19 mouse cellular contexts compared by ENCODE assay signal in the genomic region with DNA sequence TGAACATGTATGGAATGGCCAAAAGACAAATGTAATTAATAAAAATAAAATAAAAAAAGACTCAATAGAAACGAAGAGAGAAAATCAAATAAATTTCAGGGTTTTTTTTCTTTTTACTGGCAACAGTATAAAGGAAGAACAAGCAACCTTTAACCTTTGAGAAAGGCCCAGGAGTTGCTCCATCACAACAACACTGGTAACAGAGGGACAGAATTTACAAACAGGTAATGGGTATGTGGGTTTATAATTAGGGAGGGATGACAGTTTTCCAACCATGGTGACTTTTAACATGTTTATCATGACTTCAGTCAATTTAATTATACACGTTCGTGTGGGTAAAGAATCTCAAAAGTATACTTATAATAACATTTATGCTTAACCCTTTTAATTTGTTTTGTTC. TPM values are rescaled to one million over a fixed set of nuclear protein-coding genes. Genes with fewer than 3 reads are reported as not detected.
DNase-seq lines count a peak whose midpoint lies in the region; ATAC-seq and TF ChIP-seq lines count a peak whose summit lies in the region.
"Had no signal": no experiment of that assay in that cellular context is flagged by ENCODE, and none has a peak within 500 bp of the region (broad histone marks: within the 10 kb centered on the region; RNA-seq: fewer than 3 reads in every experiment).

No protein-coding gene starts in this region.

- no peaks in the 10 kb centered on the region for H3K9me3 ChIP-seq in liver, postnatal 0 days (ENCODE audit: low read length)
- H3K9me3 ChIP-seq in midbrain, embryonic 11.5 days (ENCODE audit: control insufficient read depth, low read length): no peaks in the 10 kb centered on the region
- no peaks in the 10 kb centered on the region for H3K9me3 ChIP-seq in midbrain, embryonic 14.5 days (ENCODE audit: control insufficient read depth, low read length)
- H3K9me3 ChIP-seq: G1E had no signal

- H3K9ac ChIP-seq in liver, adult 2 months (ENCODE audit: low read depth, low read length): no peak overlapping the region
- H3K9ac ChIP-seq in liver, postnatal 0 days (replicated peaks): no peak overlapping the region
- H3K9ac ChIP-seq in midbrain, embryonic 11.5 days (ENCODE audit: low read length): no peak overlapping the region
- no peak overlapping the region for H3K9ac ChIP-seq in midbrain, embryonic 14.5 days (replicated peaks; ENCODE audit: low read length)

- TF ChIP-seq CTCF in liver, adult 2 months (IDR thresholded peaks at IDR 0.05; ENCODE audit: low read depth, low read length): no peak
- no peak for TF ChIP-seq CTCF in liver, postnatal 0 days (IDR thresholded peaks at IDR 0.05; ENCODE audit: low read depth)

- H3K4me3 ChIP-seq in liver, adult 2 months (ENCODE audit: insufficient read depth, low read depth, low read length): no peak overlapping the region
- H3K4me3 ChIP-seq in liver, postnatal 0 days (ENCODE audit: low read depth, low read length): no peak overlapping the region
- no peak overlapping the region for H3K4me3 ChIP-seq in midbrain, embryonic 11.5 days (ENCODE audit: low read depth, low read length)
- no peak overlapping the region for H3K4me3 ChIP-seq in midbrain, embryonic 14.5 days (replicated peaks; ENCODE audit: low read depth, low read length)

- H3K4me2 ChIP-seq in liver, postnatal 0 days (ENCODE audit: low read depth, low read length): no peak overlapping the region
- no peak overlapping the region for H3K4me2 ChIP-seq in midbrain, embryonic 11.5 days
- no peak overlapping the region for H3K4me2 ChIP-seq in midbrain, embryonic 14.5 days (ENCODE audit: low read length)

- no peak for TF ChIP-seq EP300 in liver, postnatal 0 days (IDR thresholded peaks at IDR 0.05; ENCODE audit: low read depth)

- no peak for ATAC-seq in liver, postnatal 0 days
- no peak for ATAC-seq in midbrain, embryonic 11.5 days (ENCODE audit: low FRiP score)
- ATAC-seq in midbrain, embryonic 14.5 days (ENCODE audit: low FRiP score, low TSS enrichment): no peak
- ATAC-seq: activated CD4-positive, CD25-positive, alpha-beta regulatory T cell, adult 4 months; CD4-positive, CD25-positive, alpha-beta regulatory T cell, adult 4 months; Patski had no signal

- no peak for TF ChIP-seq POLR2A in liver, adult 2 months (IDR thresholded peaks at IDR 0.05; ENCODE audit: extremely low read depth, insufficient read depth, low read length)

- 59% methylated on average over 3 of the region's 3 CpGs for WGBS in liver, adult 2 months
- 70% methylated on average over 3 of the region's 3 CpGs for WGBS in liver, postnatal 0 days (ENCODE audit: insufficient replicate concordance)
- 89% methylated on average over 3 of the region's 3 CpGs for WGBS in midbrain, embryonic 11.5 days
- WGBS in midbrain, embryonic 14.5 days: 88% methylated on average over 3 of the region's 3 CpGs

- H3K36me3 ChIP-seq in liver, adult 2 months (ENCODE audit: control insufficient read depth, insufficient read depth, low read length): no peaks in the 10 kb centered on the region
- no peaks in the 10 kb centered on the region for H3K36me3 ChIP-seq in liver, postnatal 0 days (replicated peaks; ENCODE audit: insufficient read depth, low read length)
- no peaks in the 10 kb centered on the region for H3K36me3 ChIP-seq in midbrain, embryonic 11.5 days (ENCODE audit: control insufficient read depth, insufficient read depth, low read length)
- no peaks in the 10 kb centered on the region for H3K36me3 ChIP-seq in midbrain, embryonic 14.5 days (ENCODE audit: control insufficient read depth, insufficient read depth, low read length)
- H3K36me3 ChIP-seq: G1E had no signal

- DNase-seq in liver, adult 2 months (ENCODE audit: extremely low read depth, low read depth, low spot score): peak; percentile 80
- no peak for DNase-seq in liver, postnatal 0 days
- DNase-seq in midbrain, embryonic 11.5 days (ENCODE audit: low spot score, missing footprints): peak; percentile 77
- DNase-seq in midbrain, embryonic 14.5 days: no peak
- DNase-seq: adrenal gland, adult 2 months; adrenal gland, adult 8-10 months; adrenal gland, postnatal 10 days; adrenal gland, postnatal 14 days; adrenal gland, postnatal 25 days; adrenal gland, postnatal 36 days; B cell, adult 2 months; cerebellum, adult 11 months; cerebellum, adult 11-12 months; cerebellum, adult 18-20 months had no signal

- H3K4me1 ChIP-seq in liver, adult 2 months (ENCODE audit: control insufficient read depth, insufficient read depth, low read length): peaks cover 9% of the 10 kb centered on the region
- H3K4me1 ChIP-seq in liver, postnatal 0 days (ENCODE audit: insufficient read depth): no peaks in the 10 kb centered on the region
- H3K4me1 ChIP-seq in midbrain, embryonic 11.5 days (ENCODE audit: control insufficient read depth, insufficient read depth, low read length): no peaks in the 10 kb centered on the region
- no peaks in the 10 kb centered on the region for H3K4me1 ChIP-seq in midbrain, embryonic 14.5 days (ENCODE audit: control insufficient read depth, insufficient read depth, low read length)

- peaks cover 3% of the 10 kb centered on the region; the same call in 1 of the 2 replicates for H3K79me2 ChIP-seq in liver, adult 2 months (ENCODE audit: control insufficient read depth, insufficient read depth, low read length)

- no peaks in the 10 kb centered on the region for H3K27me3 ChIP-seq in liver, adult 2 months (ENCODE audit: control insufficient read depth, insufficient read depth, low read length)
- no peaks in the 10 kb centered on the region for H3K27me3 ChIP-seq in liver, postnatal 0 days (ENCODE audit: insufficient read depth, low read length)
- H3K27me3 ChIP-seq in midbrain, embryonic 11.5 days (ENCODE audit: control insufficient read depth, insufficient read depth, low read length): no peaks in the 10 kb centered on the region
- H3K27me3 ChIP-seq in midbrain, embryonic 14.5 days (ENCODE audit: control insufficient read depth, insufficient read depth, low read length): no peaks in the 10 kb centered on the region
- H3K27me3 ChIP-seq: CH12.LX had no signal

- H3K27ac ChIP-seq in liver, adult 2 months (replicated peaks; ENCODE audit: insufficient read depth, low read depth, low read length): peak overlapping the region; percentile 72
- no peak overlapping the region for H3K27ac ChIP-seq in liver, postnatal 0 days (ENCODE audit: low read depth)
- no peak overlapping the region for H3K27ac ChIP-seq in midbrain, embryonic 11.5 days (ENCODE audit: low read depth, low read length)
- H3K27ac ChIP-seq in midbrain, embryonic 14.5 days (replicated peaks; ENCODE audit: low read depth, low read length): no peak overlapping the region

RNA-seq across cellular contexts. Expression of a gene that starts 15.2 kb away (rescaled TPM):
- total RNA-seq in liver, adult 2 months (2014; rRNA removed): 16.2 and 19.0 TPM in 2 replicates
- 5.2 and 5.8 TPM in 2 replicates for polyA plus RNA-seq in liver, adult 2 months (2012; rRNA removed)
- polyA plus RNA-seq in liver, postnatal 0 days (2015; fragmentation: Nextera tagmentation; extraction: Ambion mirVana): 2.9 TPM in 2 replicates
- polyA plus RNA-seq in midbrain, embryonic 11.5 days (2014; fragmentation: Nextera tagmentation; extraction: Ambion mirVana): 1.2 and 1.4 TPM in 2 replicates
- 0.55 and 4.2 TPM in 2 replicates for polyA plus RNA-seq in midbrain, embryonic 14.5 days (2014; fragmentation: Nextera tagmentation; extraction: Ambion mirVana)
- polyA plus RNA-seq: G1E had no signal

Comparison
In these comparisons a context has a peak if more than half of its experiments do, and no peak if none do; other contexts are left out.
1. DNase-seq: peak in liver, adult 2 months (single experiment) and midbrain, embryonic 11.5 days (single experiment); none in liver, postnatal 0 days (single experiment) and midbrain, embryonic 14.5 days (single experiment).